Mouse (Mus musculus) heart, postnatal 0 days (tissue): ENCODE data around the gene Dio3.

Experiments
- CTCF ChIP-seq: IDR thresholded peaks from 2 replicates; pipeline ENCODE4 v1.5.1; 2016; ENCODE audit warnings: antibody characterized with exemption, control low read depth, low read depth
- EP300 ChIP-seq: IDR thresholded peaks from 2 replicates; pipeline ENCODE4 v1.6.1; 2016; ENCODE audit warnings: antibody characterized with exemption, low read depth

- TF ChIP-seq CTCF (no peak), EP300 (no peak)
Measured at GRCm38 (mm10) chr12:110277259-110277964, 1.5 kb upstream of the Dio3 start.
